19 mouse cellular contexts compared by ENCODE assay signal in the genomic region with DNA sequence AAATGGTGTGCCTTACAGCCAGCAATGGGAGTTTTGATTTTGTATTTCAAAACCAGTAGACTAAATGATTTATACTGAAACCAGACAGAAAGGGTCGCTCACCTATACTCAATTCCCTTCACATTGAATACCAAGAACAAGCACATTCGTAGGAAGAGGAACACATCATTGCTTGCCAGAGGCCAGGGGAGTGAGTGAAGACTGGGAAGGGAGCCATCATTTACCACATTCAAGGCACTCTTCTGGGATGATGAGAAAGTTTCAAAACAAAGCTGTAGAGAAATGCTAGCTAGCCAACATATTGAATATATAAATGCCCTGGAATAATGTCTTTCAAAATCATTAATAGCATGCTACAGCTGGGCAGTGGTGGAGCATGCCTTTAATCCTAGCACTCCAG.
"Had no signal": no experiment of that assay in that cellular context is flagged by ENCODE, and none has a peak within 500 bp of the region (broad histone marks: within the 10 kb centered on the region; RNA-seq: fewer than 3 reads in every experiment).

No protein-coding gene starts in this region.

- H3K4me2 ChIP-seq: limb, embryonic 13.5 days; liver, embryonic 13.5 days; lung, embryonic 14.5 days; midbrain, embryonic 12.5 days; midbrain, embryonic 15.5 days; neural tube, embryonic 12.5 days; neural tube, embryonic 15.5 days had no signal

- H3K9me3 ChIP-seq: limb, embryonic 13.5 days; liver, embryonic 13.5 days; midbrain, embryonic 12.5 days; midbrain, embryonic 15.5 days; neural tube, embryonic 12.5 days; neural tube, embryonic 15.5 days had no signal

- H3K4me3 ChIP-seq: left cerebral cortex, adult 2 months; limb, embryonic 13.5 days; liver, embryonic 13.5 days; midbrain, embryonic 12.5 days; midbrain, embryonic 15.5 days; neural tube, embryonic 12.5 days; neural tube, embryonic 15.5 days had no signal

- H3K27ac ChIP-seq: kidney, postnatal 0 days; left cerebral cortex, adult 2 months; limb, embryonic 13.5 days; liver, embryonic 13.5 days; macrophage; midbrain, embryonic 12.5 days; midbrain, embryonic 15.5 days; neural tube, embryonic 12.5 days; neural tube, embryonic 15.5 days had no signal

- H3K36me3 ChIP-seq: limb, embryonic 13.5 days; liver, embryonic 13.5 days; midbrain, embryonic 12.5 days; midbrain, embryonic 15.5 days; neural tube, embryonic 12.5 days; neural tube, embryonic 15.5 days had no signal

- ATAC-seq: lung, postnatal 0 days; midbrain, embryonic 15.5 days had no signal

- H3K9ac ChIP-seq: limb, embryonic 13.5 days; liver, embryonic 13.5 days; lung, embryonic 14.5 days; midbrain, embryonic 12.5 days; midbrain, embryonic 15.5 days; neural tube, embryonic 12.5 days; neural tube, embryonic 15.5 days had no signal

- DNase-seq: kidney, adult 2 months; kidney, postnatal 36 days; layer of hippocampus, postnatal 36 days; left cerebral cortex, postnatal 4 days; liver, embryonic 13.5 days; lung, embryonic 14.5 days; retina, postnatal 1 day; right cerebral cortex, postnatal 25 days; thymus, adult 18-20 months; thymus, postnatal 36 days had no signal

- H3K27me3 ChIP-seq: limb, embryonic 13.5 days; liver, embryonic 13.5 days; midbrain, embryonic 12.5 days; midbrain, embryonic 15.5 days; neural tube, embryonic 12.5 days; neural tube, embryonic 15.5 days had no signal
